Mouse (Mus musculus) bone marrow, adult 2 months (tissue): ENCODE measurements around the gene Ppm1l. TPM values are rescaled to one million over a fixed set of nuclear protein-coding genes. Genes with fewer than 3 reads are reported as not detected.

Experiments used
- H3K27ac ChIP-seq: fragments of 200-500 bp; 2 replicates; pipeline ENCODE4 v1.5.1; 2012; ENCODE audit warnings: low read depth, mild to moderate bottlenecking, control low read depth, inconsistent platforms, low read length; ENCODE audit not compliant: control insufficient read depth, poor library complexity, insufficient read depth
- H3K4me1 ChIP-seq: fragments of 200-500 bp; 2 replicates; pipeline ENCODE4 v1.6.1; 2011; ENCODE audit warnings: low read length; ENCODE audit not compliant: control insufficient read depth, insufficient read depth
- H3K4me3 ChIP-seq: fragments of 200-500 bp; replicated peaks from 2 replicates; pipeline ENCODE3; 2011; ENCODE audit warnings: mild to moderate bottlenecking, low read depth, low read length, control low read depth; ENCODE audit not compliant: control insufficient read depth
- CTCF ChIP-seq: fragments of 200-500 bp; IDR thresholded peaks from 2 replicates; pipeline ENCODE4 v1.5.1; 2011; ENCODE audit warnings: low read length, control low read depth; ENCODE audit not compliant: control insufficient read depth, insufficient read depth
- POLR2A ChIP-seq: fragments of 200-500 bp; IDR thresholded peaks from 2 replicates; pipeline ENCODE4 v1.6.1; 2011; ENCODE audit warnings: low read depth, mild to moderate bottlenecking, control low read depth, low read length, borderline replicate concordance; ENCODE audit not compliant: control insufficient read depth
- WGBS: fragments of 180-500 bp; shearing (Covaris S2); methylation state at CpG from one replicate; pipeline ENCODE4 v1.1.7; 2018; 5-methylcytosine and 5-hydroxymethylcytosine counted together
- polyA plus RNA-seq: library from polyadenylated mRNA; stranded (reverse); fragments of >200 nt; gene quantifications from 2 replicates; pipeline ENCODE4 v1.2.4, GENCODE M21; 2011; ENCODE audit warnings: low replicate concordance; ENCODE audit not compliant: missing spikeins, insufficient read depth, insufficient read length

Gene Ppm1l
- polyA plus RNA-seq, 1 experiment = 3.4 TPM

DNA sequence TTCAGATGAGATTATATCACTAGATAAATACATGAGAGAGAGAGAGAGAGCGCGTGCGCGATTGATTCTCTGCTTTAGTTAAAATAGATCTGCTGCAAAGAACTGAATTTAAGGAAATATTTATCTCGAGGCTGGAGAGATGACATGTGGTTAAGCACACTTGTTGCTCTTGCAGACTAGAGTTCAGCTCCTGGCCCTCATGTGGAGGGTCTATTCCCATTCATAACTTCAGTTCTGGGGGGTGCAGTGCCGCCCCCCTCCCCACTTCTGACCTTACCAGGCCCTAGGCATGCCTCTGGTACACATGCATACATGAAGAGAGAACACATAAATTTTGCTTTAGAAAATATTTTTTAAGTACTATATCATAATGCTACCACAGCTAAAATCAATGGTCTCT, 280.6 kb downstream of the Ppm1l start:
- no peaks in the 10 kb centered on the region; the same call in 1 of the 2 replicates for H3K4me1 ChIP-seq
- H3K27ac ChIP-seq = no peak overlapping the region
- TF ChIP-seq CTCF (no peak), POLR2A (no peak)
- WGBS = 87% methylated on average over 6 of the region's 6 CpGs
- no peak overlapping the region for H3K4me3 ChIP-seq

DNA sequence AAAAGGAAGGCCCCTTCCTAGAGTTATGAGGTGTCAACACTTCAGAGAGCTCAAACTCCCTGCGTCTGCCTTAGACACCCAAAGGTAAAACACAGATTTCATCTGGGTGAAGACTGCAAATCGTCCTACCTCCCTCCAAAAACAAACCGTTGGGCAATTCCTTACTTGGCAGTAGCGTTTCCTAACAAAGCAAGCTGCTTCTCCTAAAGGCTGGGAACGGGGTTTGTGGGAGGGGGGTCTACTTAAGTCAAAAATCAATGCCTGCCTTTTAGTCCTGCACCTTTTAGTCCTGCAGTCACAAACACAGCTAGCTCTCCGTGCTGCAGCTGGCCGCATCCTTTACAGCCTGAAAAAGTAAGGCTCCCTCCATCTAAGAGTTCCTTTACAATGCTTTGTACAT, 281.2 kb downstream of the Ppm1l start:
- TF ChIP-seq POLR2A (no peak), CTCF (no peak)
- Histone ChIP-seq H3K4me3 (no peak overlapping the region), H3K27ac (no peak overlapping the region), H3K4me1 (no peaks in the 10 kb centered on the region; the same call in none of the 2 replicates)
- WGBS = 70% methylated on average over 7 of the region's 7 CpGs

DNA sequence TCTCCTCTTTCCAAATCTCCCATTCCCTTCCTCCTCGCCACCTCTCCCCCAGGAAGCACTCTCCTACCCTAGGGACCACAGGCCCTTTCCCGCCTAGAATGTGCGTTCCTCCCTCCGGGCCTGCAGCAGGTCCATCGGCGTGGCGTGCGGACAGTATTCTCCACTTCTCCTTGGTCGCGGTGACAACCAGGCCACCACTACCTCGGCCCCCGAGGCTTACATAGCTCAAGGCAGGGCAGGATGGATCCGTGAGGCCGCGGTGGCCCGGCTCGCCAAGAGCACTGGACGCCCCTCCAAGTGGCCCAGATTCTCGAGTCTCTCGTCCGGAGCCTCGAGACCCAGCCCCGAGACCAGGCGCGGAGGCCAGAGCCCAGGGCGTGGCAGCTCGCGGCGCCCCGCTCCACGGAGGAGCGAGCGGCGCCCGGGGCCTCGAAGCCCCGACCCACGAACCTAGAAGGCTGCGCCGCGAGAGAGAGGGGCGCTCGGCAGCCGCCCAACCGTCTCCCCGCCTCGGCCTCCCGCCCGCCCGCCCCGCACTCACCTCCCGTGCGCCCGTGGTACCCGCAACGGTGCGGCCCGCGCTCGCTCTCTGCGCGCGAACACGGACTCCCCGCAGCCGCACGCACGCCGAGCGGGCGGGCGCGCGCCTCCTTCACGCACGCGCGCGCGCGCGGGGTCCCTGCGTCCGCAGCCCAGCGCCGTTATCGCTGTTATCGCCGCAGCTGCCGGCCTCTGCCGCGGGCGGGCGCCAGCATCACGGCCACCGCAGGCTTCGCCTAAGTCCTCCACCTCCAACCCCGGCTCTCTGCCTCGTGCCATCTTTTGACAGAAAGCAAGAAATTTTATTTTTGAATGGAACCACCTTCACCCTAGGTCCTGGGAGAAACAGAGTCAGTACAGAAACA, 281.9 kb downstream of the Ppm1l start, which contains the start of gene B3galnt1:
B3galnt1 (minus strand) TSS at position 700 of the 905 bp plus-strand sequence.
- TF ChIP-seq POLR2A (no peak), CTCF (no peak)
- 2% methylated on average over 99 of the region's 99 CpGs for WGBS
- H3K27ac ChIP-seq = no peak within 1 kb of the TSS; the same call in 1 of the 2 replicates

DNA sequence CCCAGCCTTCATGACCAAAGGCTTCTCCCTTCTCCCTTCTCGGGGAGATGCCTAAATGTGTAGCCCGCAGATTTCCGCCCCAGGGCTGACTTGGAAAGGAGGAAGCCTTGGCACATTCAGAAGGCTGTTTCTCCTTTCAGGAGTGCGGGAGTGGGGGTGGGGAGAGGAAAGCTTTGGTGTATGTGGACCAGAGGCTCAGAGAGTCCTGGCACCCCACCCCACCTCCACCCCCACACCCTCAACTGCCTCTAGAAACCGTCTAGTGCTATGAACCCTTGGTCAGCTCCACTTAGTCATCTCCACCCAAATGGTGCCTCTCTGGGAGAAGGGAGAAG, 282.5 kb downstream of the Ppm1l start:
- WGBS = 13% methylated on average over 5 of the region's 5 CpGs
- H3K4me1 ChIP-seq = no peaks in the 10 kb centered on the region; the same call in none of the 2 replicates
- TF ChIP-seq POLR2A (no peak), CTCF (no peak)
- no peak overlapping the region for H3K4me3 ChIP-seq
- H3K27ac ChIP-seq = no peak overlapping the region

More for the DNA sequence above, 281.9 kb downstream of the Ppm1l start, which contains the start of gene B3galnt1:
- Histone ChIP-seq H3K4me1 (no peaks in the 10 kb centered on the region; the same call in none of the 2 replicates), H3K4me3 (peak within 1 kb of the TSS; percentile 57)

DNA sequence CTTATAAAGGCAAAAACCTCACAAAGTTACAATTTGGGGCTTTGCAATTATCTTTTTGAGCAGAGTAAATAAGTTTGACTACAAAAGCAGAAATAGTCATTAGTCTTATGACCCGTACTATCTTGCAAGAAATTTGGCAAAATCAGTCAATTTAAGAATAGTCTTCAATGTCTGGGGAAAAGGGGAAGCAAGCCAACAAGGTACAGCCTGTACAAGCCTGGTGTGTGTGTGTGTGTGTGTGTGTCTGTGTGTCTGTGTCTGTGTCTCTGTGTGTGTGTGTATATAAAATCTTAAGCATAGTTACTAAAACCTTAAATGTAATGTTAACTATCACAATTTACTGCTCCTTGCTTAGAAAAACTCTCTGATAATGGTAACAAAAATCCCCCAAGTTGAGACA, 290.3 kb downstream of the Ppm1l start:
- 2% methylated on average over 1 of the region's 1 CpGs for WGBS
- no peak for TF ChIP-seq CTCF
- no peak for TF ChIP-seq POLR2A
- H3K4me3 ChIP-seq = no peak overlapping the region
- no peaks in the 10 kb centered on the region; the same call in 1 of the 2 replicates for H3K4me1 ChIP-seq
- H3K27ac ChIP-seq = no peak overlapping the region

DNA sequence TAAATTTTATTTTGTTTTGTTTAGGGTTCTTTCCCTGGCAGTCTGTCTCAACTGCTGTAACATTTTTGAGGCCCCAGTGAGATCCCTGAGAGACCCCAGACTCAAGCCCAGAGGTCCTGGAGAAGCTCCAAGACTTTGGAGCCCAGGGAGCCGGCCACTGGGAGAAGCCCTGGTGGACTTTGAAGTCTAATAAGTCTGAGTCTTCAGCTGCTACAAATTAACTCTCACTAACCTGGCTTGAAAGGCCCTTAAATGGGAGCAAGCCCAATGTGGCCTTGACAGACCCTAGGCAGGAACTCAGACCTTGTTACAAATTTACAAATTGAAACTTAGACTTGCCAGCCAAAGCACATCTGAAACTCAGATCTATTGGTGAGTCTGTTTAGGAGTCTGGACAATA, 290.8 kb downstream of the Ppm1l start:
- TF ChIP-seq CTCF (no peak), POLR2A (no peak)
- Histone ChIP-seq H3K4me3 (no peak overlapping the region), H3K4me1 (no peaks in the 10 kb centered on the region; the same call in 1 of the 2 replicates), H3K27ac (no peak overlapping the region)
- WGBS = 51% methylated on average over 1 of the region's 1 CpGs

DNA sequence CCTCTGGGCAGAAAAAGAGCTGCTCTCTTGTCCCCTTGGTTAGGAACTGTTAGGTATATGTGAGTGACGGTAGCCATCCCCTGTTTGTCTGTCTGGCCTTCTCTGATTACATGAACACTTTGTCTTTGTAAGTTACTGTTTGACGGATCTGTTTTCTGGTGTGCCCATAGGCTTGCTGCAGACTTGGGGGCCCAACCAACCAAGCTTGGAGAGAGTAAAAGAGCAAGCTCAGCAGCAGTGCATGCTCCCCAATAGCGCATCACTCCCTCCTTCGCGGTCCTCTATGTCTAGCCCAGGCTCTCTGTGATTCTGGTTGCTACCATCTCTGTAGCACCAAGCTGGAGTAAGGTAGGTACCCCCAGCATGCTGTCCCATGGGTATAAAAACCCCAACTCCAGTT, 291.2 kb downstream of the Ppm1l start:
- no peak for TF ChIP-seq CTCF
- no peak for TF ChIP-seq POLR2A
- 87% methylated on average over 5 of the region's 5 CpGs for WGBS
- H3K27ac ChIP-seq = no peak overlapping the region
- H3K4me3 ChIP-seq = no peak overlapping the region
- H3K4me1 ChIP-seq = no peaks in the 10 kb centered on the region

Other genes starting within 250 kb of the Ppm1l start
- gene Kpna4, start 189.7 kb upstream of the Ppm1l start, polyA plus RNA-seq = 10.0 and 22.3 TPM in 2 replicates
- not detected in 2 replicates for gene Arl14, start 94.4 kb upstream of the Ppm1l start, polyA plus RNA-seq